Mouse (Mus musculus) hindbrain, postnatal 0 days (tissue): ENCODE data around the gene Rdh19. TPM values are rescaled to one million over a fixed set of nuclear protein-coding genes. Genes with fewer than 3 reads are reported as not detected.
"Not testable (repeated sequence)": the region's sequence is repeated elsewhere in the genome, so short reads cannot be mapped to it uniquely, and the experiment has no call there.

Source experiments
- ATAC-seq: fragments of 200-750 bp; cut with Nextera tagmentation; 2 replicates; pipeline ENCODE4 v1.8.0; 2017; ENCODE audit warnings: mild to moderate bottlenecking, moderate TSS enrichment, moderate library complexity
- DNase-seq: peaks from one replicate; pipeline ENCODE4 v3.0.0-alpha.2; 2015; ENCODE audit warnings: low spot score
- H3K27ac ChIP-seq: fragments of 300-500 bp; sonication (generic); 2 replicates; pipeline ENCODE4 v1.5.1; 2014; ENCODE audit warnings: mild to moderate bottlenecking
- H3K27me3 ChIP-seq: fragments of 300-500 bp; sonication (generic); 2 replicates; pipeline ENCODE4 v1.6.1; 2014; ENCODE audit warnings: low read length, mixed read lengths; ENCODE audit not compliant: insufficient read depth
- H3K36me3 ChIP-seq: fragments of 300-500 bp; sonication (generic); 2 replicates; pipeline ENCODE4 v1.6.1; 2014; ENCODE audit warnings: low read length, mixed read lengths; ENCODE audit not compliant: insufficient read depth
- H3K4me1 ChIP-seq: fragments of 300-500 bp; sonication (generic); 2 replicates; pipeline ENCODE4 v1.6.1; 2014; ENCODE audit warnings: antibody characterized with exemption, low read length, mixed read lengths; ENCODE audit not compliant: insufficient read depth
- H3K4me2 ChIP-seq: fragments of 300-500 bp; sonication (generic); 2 replicates; pipeline ENCODE4 v1.6.1; 2014; ENCODE audit warnings: low read depth, mild to moderate bottlenecking, low read length, moderate library complexity, mixed read lengths
- H3K4me3 ChIP-seq: fragments of 300-500 bp; sonication (generic); 2 replicates; pipeline ENCODE4 v1.5.1; 2014; ENCODE audit warnings: low read length
- H3K9ac ChIP-seq: fragments of 300-500 bp; sonication (generic); replicated peaks from 2 replicates; pipeline ENCODE4 v1.6.1; 2014; ENCODE audit warnings: mild to moderate bottlenecking, low read length, moderate library complexity, mixed read lengths
- H3K9me3 ChIP-seq: fragments of 300-500 bp; sonication (generic); 2 replicates; pipeline ENCODE4 v1.6.1; 2016; ENCODE audit warnings: low read length, mixed read lengths
- CTCF ChIP-seq: IDR thresholded peaks from 2 replicates; pipeline ENCODE4 v1.5.1; 2016; ENCODE audit warnings: antibody characterized with exemption, control low read depth, low read depth
- WGBS: fragments of 180-500 bp; shearing (Covaris S2); extraction: QIAGEN DNeasy Blood & Tissue Kit; methylation state at CpG from one replicate; pipeline ENCODE4 v1.1.7; 2014; 5-methylcytosine and 5-hydroxymethylcytosine counted together
- polyA plus RNA-seq: library from polyadenylated mRNA; unstranded; fragments of >200 nt; fragmentation: Nextera tagmentation; extraction: Ambion mirVana; gene quantifications from 2 replicates; pipeline ENCODE4 v1.2.1, GENCODE M21; 2015
- total RNA-seq: library from RNA; depleted of rRNA; stranded (reverse); fragments of >200 nt; gene quantifications from 2 replicates; pipeline ENCODE4 v1.2.3, GENCODE M21; 2014

The Rdh19 gene
- total and polyA plus RNA-seq, 2 experiments from 2014 or later = not detected

DNA sequence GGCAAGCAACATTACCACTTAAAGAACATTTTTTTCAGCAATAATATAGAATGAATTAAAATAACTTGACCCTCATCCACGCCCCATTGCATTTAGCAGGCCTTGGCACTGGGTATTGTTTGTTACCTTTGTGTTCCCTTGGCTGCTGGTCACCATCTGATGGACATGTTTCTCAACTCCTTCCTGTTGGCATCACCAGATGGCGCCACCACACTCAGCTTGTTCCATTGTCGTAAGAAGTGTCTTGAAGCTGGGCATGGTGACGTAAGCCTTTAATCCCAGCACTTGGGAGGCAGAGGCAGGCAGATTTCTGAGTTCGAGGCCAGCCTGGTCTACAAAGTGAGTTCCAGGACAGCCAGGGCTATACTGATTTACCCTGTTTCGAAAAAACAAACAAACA is 24.3 kb upstream of the Rdh19 start:
- peak; percentile 4 for DNase-seq
- Histone ChIP-seq H3K4me1 (no peaks in the 10 kb centered on the region), H3K4me2 (no peak overlapping the region), H3K27ac (no peak overlapping the region), H3K9ac (no peak overlapping the region), H3K4me3 (no peak overlapping the region), H3K9me3 (0 out of 2 replicates have a peak, but pooled peaks cover 3% of the 10 kb centered on the region), H3K27me3 (no peaks in the 10 kb centered on the region), H3K36me3 (no peaks in the 10 kb centered on the region)
- 82% methylated on average over 6 of the region's 6 CpGs for WGBS
- peak; percentile 52 for TF ChIP-seq CTCF
- ATAC-seq = no peak

DNA sequence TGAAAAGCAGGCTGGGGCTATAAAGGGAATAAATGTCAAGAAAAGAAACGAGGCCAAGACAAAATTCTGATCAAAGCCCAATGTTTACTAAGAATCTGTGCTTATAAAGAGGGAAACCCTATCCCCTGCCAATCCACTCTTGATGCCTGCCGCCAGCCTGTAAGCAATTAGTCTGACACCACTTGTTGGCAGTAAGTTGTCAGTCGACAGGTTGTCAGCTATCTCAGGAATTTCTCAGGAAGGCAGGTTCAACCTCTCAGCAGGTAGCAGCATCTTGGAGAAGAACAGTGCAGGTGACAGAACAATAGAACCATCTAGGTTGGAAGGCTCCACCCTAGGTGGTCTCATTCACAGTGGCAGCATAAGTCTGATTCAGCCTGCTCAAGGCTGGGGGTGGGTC is 20.6 kb upstream of the Rdh19 start:
- no peak for ATAC-seq
- H3K27me3 ChIP-seq = no peaks in the 10 kb centered on the region
- H3K4me3 ChIP-seq = no peak overlapping the region
- WGBS = 74% methylated on average over 3 of the region's 3 CpGs
- no peak overlapping the region for H3K27ac ChIP-seq
- H3K9ac ChIP-seq = no peak overlapping the region
- DNase-seq = no peak
- no peaks in the 10 kb centered on the region for H3K9me3 ChIP-seq
- no peaks in the 10 kb centered on the region for H3K36me3 ChIP-seq
- no peak overlapping the region for H3K4me2 ChIP-seq
- TF ChIP-seq CTCF = no peak
- no peaks in the 10 kb centered on the region for H3K4me1 ChIP-seq

DNA sequence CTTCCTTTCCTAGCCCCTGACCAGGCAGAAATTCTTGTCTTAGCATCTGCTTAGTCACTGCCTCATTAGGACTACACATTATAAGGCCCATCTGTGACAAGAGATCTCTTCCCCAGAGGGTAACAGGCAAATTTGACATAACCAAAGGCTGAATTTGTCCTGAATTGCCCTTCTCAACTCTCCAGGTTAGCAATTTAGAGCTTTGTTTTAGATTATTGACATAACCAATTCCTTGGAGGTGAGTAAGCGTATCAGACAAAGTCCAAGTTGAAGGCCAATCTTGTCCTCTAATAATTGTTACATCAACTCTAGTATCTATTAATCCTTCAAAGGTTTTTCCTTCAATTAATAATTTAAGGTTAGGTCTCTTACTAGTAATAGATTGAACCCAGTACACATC is 15.5 kb upstream of the Rdh19 start:
- H3K4me1 ChIP-seq, DNase-seq, H3K9ac ChIP-seq, H3K4me2 ChIP-seq, H3K27me3 ChIP-seq, H3K9me3 ChIP-seq, H3K27ac ChIP-seq, H3K4me3 ChIP-seq, ATAC-seq, H3K36me3 ChIP-seq: not testable (repeated sequence)
- WGBS = 94% methylated on average over 1 of the region's 1 CpGs

DNA sequence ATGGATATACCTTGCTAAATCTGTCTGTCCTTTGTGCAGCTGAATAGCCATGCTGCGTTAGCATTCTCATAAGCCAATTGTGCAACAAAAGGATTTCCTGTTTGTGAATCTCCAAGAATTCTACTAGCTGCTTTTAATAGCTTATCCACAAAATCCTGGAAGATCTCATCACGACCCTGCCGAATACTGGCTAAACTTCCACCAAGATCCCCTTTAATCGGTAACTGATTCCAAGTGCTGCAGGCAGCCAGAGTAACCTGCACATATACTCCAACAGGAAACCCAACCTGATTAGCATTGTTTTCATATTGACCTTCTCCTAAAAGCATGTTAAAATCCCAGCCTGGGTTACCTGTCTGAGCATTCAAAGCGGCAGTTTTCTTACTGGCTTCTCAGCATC is 14.4 kb upstream of the Rdh19 start:
- no peaks in the 10 kb centered on the region for H3K27me3 ChIP-seq
- 87% methylated on average over 5 of the region's 5 CpGs for WGBS
- no peak overlapping the region for H3K27ac ChIP-seq
- no peaks in the 10 kb centered on the region for H3K9me3 ChIP-seq
- no peak for TF ChIP-seq CTCF
- DNase-seq (no peak), ATAC-seq (no peak)
- no peak overlapping the region for H3K9ac ChIP-seq
- no peak overlapping the region for H3K4me3 ChIP-seq
- H3K36me3 ChIP-seq = no peaks in the 10 kb centered on the region
- no peak overlapping the region for H3K4me2 ChIP-seq
- no peaks in the 10 kb centered on the region for H3K4me1 ChIP-seq

DNA sequence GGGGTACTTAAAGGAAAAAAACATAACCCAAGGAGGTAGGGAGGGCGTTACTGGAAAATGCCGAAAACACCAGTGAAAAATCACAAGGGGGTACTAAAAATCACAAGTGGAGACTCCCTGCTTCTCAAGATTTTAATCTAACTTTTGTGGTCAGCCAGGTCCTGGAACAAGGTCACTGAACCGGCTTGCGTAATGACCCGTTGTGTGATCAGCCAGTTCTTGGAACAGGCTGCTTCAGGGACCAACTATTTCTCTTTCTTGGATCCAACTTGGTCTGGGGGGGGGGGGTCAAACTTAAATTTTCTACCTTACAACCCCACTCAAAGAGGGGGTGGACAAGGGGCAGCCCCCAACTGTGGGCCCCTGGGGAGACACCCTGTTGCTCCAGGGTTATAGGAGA is 11.9 kb upstream of the Rdh19 start:
- not testable (repeated sequence) for H3K27ac ChIP-seq, H3K27me3 ChIP-seq, H3K4me3 ChIP-seq, ATAC-seq, DNase-seq, H3K9me3 ChIP-seq, H3K9ac ChIP-seq, H3K4me2 ChIP-seq, H3K4me1 ChIP-seq, H3K36me3 ChIP-seq
- 91% methylated on average over 5 of the region's 5 CpGs for WGBS

DNA sequence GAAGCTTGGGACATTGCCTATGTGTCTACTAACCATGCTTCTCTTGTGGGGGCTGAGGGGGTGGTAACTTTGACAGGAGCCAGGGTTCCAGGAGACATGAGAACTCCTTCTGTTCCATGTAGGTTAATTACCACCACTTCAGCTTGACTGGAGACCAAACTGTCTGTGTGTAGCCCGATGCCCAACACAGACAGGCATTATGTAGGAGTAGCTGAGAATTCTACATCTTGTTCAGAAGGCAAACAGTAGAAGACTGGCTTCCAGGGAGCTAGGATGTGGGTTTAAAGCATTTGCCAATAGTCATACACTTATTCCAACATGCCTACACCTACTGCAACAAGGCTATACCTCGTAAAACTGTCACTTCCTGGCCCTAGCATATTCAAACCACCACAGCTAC is 11.2 kb upstream of the Rdh19 start:
- ATAC-seq = no peak
- no peak overlapping the region for H3K27ac ChIP-seq
- no peak for DNase-seq
- H3K4me3 ChIP-seq = no peak overlapping the region
- H3K9me3 ChIP-seq = no peaks in the 10 kb centered on the region
- no peaks in the 10 kb centered on the region for H3K4me1 ChIP-seq
- 88% methylated on average over 2 of the region's 2 CpGs for WGBS
- no peak overlapping the region for H3K4me2 ChIP-seq
- no peak overlapping the region for H3K9ac ChIP-seq
- H3K27me3 ChIP-seq = no peaks in the 10 kb centered on the region
- no peak for TF ChIP-seq CTCF
- no peaks in the 10 kb centered on the region for H3K36me3 ChIP-seq

DNA sequence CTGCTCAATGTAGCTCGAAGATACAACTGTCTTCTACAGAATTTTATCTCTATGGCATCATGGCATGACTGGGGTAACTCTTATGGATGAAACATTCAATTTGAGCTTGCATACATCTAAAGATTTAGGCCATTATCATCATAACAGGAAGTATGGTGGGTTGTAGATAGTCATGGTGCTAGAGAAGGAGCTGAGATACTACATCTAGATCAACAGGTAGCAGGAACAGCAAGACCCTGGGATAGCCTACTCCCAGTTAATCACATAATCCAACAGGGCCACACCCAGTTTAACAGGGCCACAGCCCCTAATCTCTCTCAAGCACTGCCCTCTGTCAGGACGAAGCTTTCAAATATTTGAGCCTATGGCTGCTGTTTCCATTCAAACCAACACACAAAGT is 9.0 kb upstream of the Rdh19 start:
- H3K9ac ChIP-seq = no peak overlapping the region
- no peak overlapping the region for H3K4me2 ChIP-seq
- no peaks in the 10 kb centered on the region for H3K36me3 ChIP-seq
- H3K27ac ChIP-seq = no peak overlapping the region
- no peaks in the 10 kb centered on the region for H3K4me1 ChIP-seq
- no peak for ATAC-seq
- TF ChIP-seq CTCF = no peak
- WGBS = 79% methylated on average over 2 of the region's 2 CpGs
- DNase-seq = no peak
- H3K27me3 ChIP-seq = no peaks in the 10 kb centered on the region
- no peak overlapping the region for H3K4me3 ChIP-seq
- H3K9me3 ChIP-seq = no peaks in the 10 kb centered on the region

DNA sequence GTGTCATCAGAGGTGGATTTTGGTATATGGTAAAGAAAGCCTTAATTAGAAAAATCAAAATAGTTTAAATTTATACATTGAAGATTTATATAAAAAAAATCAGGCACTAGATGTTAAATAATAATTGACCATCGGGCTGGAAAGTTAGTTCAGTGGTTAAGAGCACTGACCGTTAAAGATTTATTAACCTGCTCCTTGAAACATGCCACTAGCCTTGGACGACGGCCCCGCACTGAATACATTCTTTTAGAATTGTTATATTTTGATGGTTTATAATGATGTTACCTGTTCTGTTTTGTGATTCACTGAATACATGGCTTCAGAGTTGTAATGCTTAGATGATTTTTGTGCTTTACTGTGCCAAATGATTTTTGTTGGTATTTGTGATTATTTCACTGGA is 3.8 kb upstream of the Rdh19 start:
- H3K4me2 ChIP-seq, H3K9me3 ChIP-seq, ATAC-seq, H3K36me3 ChIP-seq, H3K4me1 ChIP-seq, H3K9ac ChIP-seq, H3K27me3 ChIP-seq, H3K4me3 ChIP-seq, H3K27ac ChIP-seq, DNase-seq: not testable (repeated sequence)
- whole genome bisulfite sequencing = 92% methylated on average over 5 of the region's 5 CpGs
